Mouse (Mus musculus): ENCODE data around the gene Btbd35f29. TPM values are rescaled to one million over a fixed set of nuclear protein-coding genes. Genes with fewer than 3 reads are reported as not detected.
"Not testable (repeated sequence)": the region's sequence is repeated elsewhere in the genome, so short reads cannot be mapped to it uniquely, and the experiment has no call there.

The Btbd35f29 gene
- polyA plus RNA-seq (2016; fragmentation: Nextera tagmentation; extraction: Ambion mirVana): not detected in 2 replicates

DNA sequence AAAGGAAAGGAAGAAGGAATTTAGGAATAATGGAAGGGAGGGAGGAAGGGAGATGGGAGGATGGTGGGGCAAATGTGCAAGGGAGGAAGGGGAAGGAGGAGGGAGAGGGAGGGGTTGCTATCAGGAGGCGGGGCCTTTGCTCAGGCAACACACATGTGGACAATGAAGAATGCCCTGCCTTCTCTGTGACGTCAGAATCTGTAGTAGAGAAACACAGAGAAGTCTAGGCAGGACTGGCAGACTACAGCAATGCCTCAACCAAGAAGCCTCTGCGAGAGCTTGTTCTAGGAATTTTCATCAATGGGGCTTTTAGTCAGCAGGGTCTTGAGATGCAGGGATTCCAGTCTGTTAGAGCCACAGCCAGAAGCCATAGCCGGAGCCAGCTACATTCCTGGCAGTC lies at the start of gene Btbd35f29:
Btbd35f29 (plus strand) TSS at position 301 of the 400 bp plus-strand sequence.
- WGBS: no CpG with 5 or more reads among the region's 4 CpGs
- not testable (repeated sequence) for ATAC-seq (ENCODE audit: insufficient number of reproducible peaks, low FRiP score); H3K4me1 ChIP-seq (replicated peaks); H3K9me3 ChIP-seq (replicated peaks); H3K27me3 ChIP-seq (replicated peaks); H3K4me3 ChIP-seq; H3K4me2 ChIP-seq; H3K36me3 ChIP-seq; H3K9ac ChIP-seq; H3K27ac ChIP-seq (ENCODE audit: poor library complexity, severe bottlenecking)

DNA sequence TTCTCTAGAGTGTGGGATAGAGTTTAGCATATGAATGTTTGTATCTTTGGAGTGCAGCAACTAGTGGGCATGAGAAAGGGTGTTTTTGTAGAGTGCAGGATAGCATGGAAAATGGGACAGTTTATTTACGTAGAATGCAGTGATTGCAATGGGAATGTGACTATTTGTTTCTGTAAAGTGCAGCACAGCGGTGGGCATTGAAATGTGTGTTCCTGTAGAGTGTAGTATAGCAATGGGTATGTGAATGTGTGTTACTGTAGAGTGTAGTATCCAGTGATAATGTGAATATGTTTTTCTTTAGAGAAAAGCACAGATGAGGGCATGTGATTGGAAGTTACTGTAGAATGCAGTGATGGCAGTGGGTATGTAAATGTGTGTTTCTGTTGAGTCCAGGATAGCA lies 23.9 kb downstream of the Btbd35f29 start:
- H3K4me3 ChIP-seq; H3K9ac ChIP-seq; H3K4me2 ChIP-seq; H3K4me1 ChIP-seq (replicated peaks); H3K27me3 ChIP-seq (replicated peaks); H3K36me3 ChIP-seq; ATAC-seq (ENCODE audit: insufficient number of reproducible peaks, low FRiP score); H3K27ac ChIP-seq (ENCODE audit: poor library complexity, severe bottlenecking): not testable (repeated sequence)
- H3K9me3 ChIP-seq (replicated peaks): peaks cover 31% of the 10 kb centered on the region
- 63% methylated on average over 2 of the region's 2 CpGs for WGBS

DNA sequence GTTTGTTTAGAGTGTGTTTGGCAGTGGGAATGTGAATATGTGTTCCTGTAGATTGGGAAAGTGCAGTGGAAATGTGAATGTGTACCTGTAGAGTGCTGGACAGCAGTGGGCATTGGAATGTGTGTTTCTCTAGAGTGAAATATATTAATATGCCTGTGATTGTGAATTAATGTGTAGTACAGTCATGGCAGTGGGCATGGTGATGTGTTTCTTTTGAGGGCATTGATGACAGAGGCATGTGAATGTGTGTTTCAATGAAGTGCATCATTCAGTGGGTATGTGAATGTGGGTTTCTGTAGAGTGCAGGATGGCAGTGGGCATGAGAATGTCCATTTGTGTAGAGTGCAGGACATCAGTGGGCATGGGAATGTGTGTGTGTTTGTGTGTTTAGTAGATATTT lies 27.7 kb downstream of the Btbd35f29 start:
- ATAC-seq (ENCODE audit: insufficient number of reproducible peaks, low FRiP score); H3K9ac ChIP-seq; H3K36me3 ChIP-seq; H3K27me3 ChIP-seq (replicated peaks); H3K27ac ChIP-seq (ENCODE audit: poor library complexity, severe bottlenecking); H3K4me1 ChIP-seq (replicated peaks); H3K4me3 ChIP-seq; H3K4me2 ChIP-seq: not testable (repeated sequence)
- peaks cover 39% of the 10 kb centered on the region for H3K9me3 ChIP-seq (replicated peaks)

DNA sequence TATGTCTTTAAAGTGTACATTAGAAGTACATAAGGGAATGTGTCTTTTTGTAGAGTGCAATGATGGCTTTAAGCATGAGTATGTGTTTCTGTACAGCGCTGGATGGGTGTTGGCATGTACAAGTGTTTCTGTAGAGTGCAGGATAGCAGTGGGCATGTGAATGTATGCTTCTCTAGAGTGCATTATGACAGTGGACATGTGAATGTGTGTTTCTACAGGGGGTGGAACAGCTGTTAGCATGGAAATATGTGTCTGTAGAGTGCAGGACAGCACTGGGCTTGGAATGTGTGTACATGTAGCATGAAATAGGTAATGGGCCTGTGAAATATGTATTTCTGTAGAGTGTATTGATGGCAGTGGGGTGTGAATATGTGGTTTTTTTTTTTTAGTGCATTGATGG lies 28.4 kb downstream of the Btbd35f29 start:
- WGBS: 65% methylated on average over 1 of the region's 1 CpGs
- ATAC-seq (ENCODE audit: insufficient number of reproducible peaks, low FRiP score); H3K9ac ChIP-seq; H3K4me1 ChIP-seq (replicated peaks); H3K4me2 ChIP-seq; H3K27ac ChIP-seq (ENCODE audit: poor library complexity, severe bottlenecking); H3K4me3 ChIP-seq; H3K27me3 ChIP-seq (replicated peaks); H3K36me3 ChIP-seq: not testable (repeated sequence)
- H3K9me3 ChIP-seq (replicated peaks): peaks cover 37% of the 10 kb centered on the region

- not testable (repeated sequence) for H3K4me1 ChIP-seq (replicated peaks); H3K4me3 ChIP-seq; H3K27ac ChIP-seq (ENCODE audit: poor library complexity, severe bottlenecking); H3K9ac ChIP-seq; H3K36me3 ChIP-seq; H3K27me3 ChIP-seq (replicated peaks); ATAC-seq (ENCODE audit: insufficient number of reproducible peaks, low FRiP score); H3K4me2 ChIP-seq
- peaks cover 38% of the 10 kb centered on the region for H3K9me3 ChIP-seq (replicated peaks)
- 72% methylated on average over 2 of the region's 2 CpGs for WGBS
Observed at GRCm38 (mm10) chrX:31158534-31159085, 41.1 kb downstream of the Btbd35f29 start.

DNA sequence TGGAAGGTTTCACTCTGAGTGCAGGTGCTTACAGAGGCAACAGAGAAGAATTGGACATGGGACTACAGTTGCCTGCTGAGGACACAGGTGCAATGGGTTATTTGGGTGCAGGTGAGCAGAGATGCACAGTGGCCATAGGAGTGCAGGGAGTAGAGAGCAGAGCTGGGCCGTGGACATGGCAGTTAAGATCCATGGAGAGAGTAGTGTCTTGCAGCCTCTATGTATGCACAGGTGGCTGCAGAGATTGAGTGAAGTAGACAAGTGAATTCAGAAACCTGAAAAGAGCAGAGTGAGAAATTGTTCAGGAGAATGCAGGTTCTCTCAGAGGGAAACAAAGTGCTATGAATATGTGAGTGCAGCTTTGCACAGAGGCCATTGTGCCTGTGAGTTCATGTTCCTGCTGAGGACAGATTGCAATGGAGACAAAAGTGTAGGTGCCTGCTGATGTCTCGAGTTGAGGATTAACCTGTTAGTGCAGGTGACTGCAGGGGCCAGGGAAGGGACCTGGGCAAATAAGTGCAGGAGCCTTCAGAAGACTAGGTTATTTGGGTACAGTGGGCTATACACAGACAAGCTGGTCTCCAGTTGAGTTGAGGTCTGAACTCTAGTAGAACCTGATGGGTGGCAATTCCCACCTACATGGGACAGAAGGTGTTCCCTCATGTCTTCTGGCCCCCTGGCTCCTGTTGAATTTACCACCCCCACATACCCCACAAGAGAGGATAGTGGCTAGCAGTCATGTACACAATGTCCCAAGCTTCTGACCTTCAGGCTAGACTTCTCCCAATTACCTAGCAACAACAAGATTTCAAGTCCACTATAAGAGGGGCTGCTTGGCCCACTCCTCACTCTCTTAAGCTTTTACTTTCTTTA lies 42.2 kb downstream of the Btbd35f29 start:
- peaks cover 42% of the 10 kb centered on the region for H3K9me3 ChIP-seq (replicated peaks)
- not testable (repeated sequence) for H3K4me1 ChIP-seq (replicated peaks); H3K4me3 ChIP-seq; H3K27ac ChIP-seq (ENCODE audit: poor library complexity, severe bottlenecking); H3K27me3 ChIP-seq (replicated peaks); H3K9ac ChIP-seq; H3K36me3 ChIP-seq; H3K4me2 ChIP-seq; ATAC-seq (ENCODE audit: insufficient number of reproducible peaks, low FRiP score)
- 53% methylated on average over 2 of the region's 2 CpGs for WGBS

DNA sequence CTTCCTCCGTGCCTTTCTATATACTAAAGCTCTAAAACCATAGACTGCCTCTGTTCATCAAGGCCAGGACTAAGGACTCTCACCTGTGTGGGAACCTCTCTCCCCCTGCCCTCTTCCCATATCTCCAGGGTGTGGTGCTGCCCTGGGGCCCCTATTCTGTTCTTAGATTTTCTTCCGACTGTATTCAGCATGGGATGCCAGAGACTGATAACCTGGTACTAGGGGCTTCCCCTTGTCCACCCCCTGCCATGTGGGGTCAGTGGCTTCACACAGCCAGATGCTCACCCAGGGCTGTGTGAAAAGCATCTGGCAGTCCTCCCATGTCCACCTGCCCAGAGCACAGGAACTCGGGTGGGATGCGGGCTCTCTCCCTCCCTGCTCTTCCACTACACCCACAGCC lies 43.1 kb downstream of the Btbd35f29 start:
- not testable (repeated sequence) for H3K36me3 ChIP-seq; H3K4me3 ChIP-seq; H3K4me2 ChIP-seq; H3K4me1 ChIP-seq (replicated peaks); H3K27me3 ChIP-seq (replicated peaks); H3K9ac ChIP-seq; H3K27ac ChIP-seq (ENCODE audit: poor library complexity, severe bottlenecking); ATAC-seq (ENCODE audit: insufficient number of reproducible peaks, low FRiP score)
- WGBS: 77% methylated on average over 4 of the region's 4 CpGs
- peaks cover 48% of the 10 kb centered on the region for H3K9me3 ChIP-seq (replicated peaks)

GRCm38 (mm10) chrX:31162638-31163037 lies 45.2 kb downstream of the Btbd35f29 start:
- WGBS: 74% methylated on average over 3 of the region's 3 CpGs

GRCm38 (mm10) chrX:31165193-31165592 lies 47.7 kb downstream of the Btbd35f29 start:
- not testable (repeated sequence) for H3K4me3 ChIP-seq; H3K36me3 ChIP-seq; H3K4me2 ChIP-seq; H3K27ac ChIP-seq (ENCODE audit: poor library complexity, severe bottlenecking); H3K27me3 ChIP-seq (replicated peaks); H3K4me1 ChIP-seq (replicated peaks); H3K9ac ChIP-seq; ATAC-seq (ENCODE audit: insufficient number of reproducible peaks, low FRiP score)
- 74% methylated on average over 3 of the region's 3 CpGs for WGBS
- peaks cover 37% of the 10 kb centered on the region for H3K9me3 ChIP-seq (replicated peaks)

More at GRCm38 (mm10) chrX:31162638-31163037, 45.2 kb downstream of the Btbd35f29 start:
- H3K4me3 ChIP-seq; ATAC-seq (ENCODE audit: insufficient number of reproducible peaks, low FRiP score); H3K4me1 ChIP-seq (replicated peaks); H3K36me3 ChIP-seq; H3K4me2 ChIP-seq; H3K27me3 ChIP-seq (replicated peaks); H3K9ac ChIP-seq; H3K27ac ChIP-seq (ENCODE audit: poor library complexity, severe bottlenecking): not testable (repeated sequence)
- H3K9me3 ChIP-seq (replicated peaks): peaks cover 48% of the 10 kb centered on the region

Data from heart, embryonic 12.5 days (tissue).